Mouse (Mus musculus) bone marrow macrophage, adult 2 months (primary cell): Measurements from ENCODE around the gene Pdia3. TPM values are rescaled to one million over a fixed set of nuclear protein-coding genes. Genes with fewer than 3 reads are reported as not detected.
A peak's percentile ranks its signal among the peaks of the same experiment; 100 is the strongest.
"Not testable (repeated sequence)": the region's sequence is repeated elsewhere in the genome, so short reads cannot be mapped to it uniquely, and the experiment has no call there.

ENCODE experiments used
- H3K27ac ChIP-seq: 2 replicates; pipeline ENCODE4 v1.5.1; 2012; ENCODE audit warnings: low read depth, low read length; ENCODE audit not compliant: insufficient read depth
- H3K4me1 ChIP-seq: 2 replicates; pipeline ENCODE4 v1.6.1; 2012; ENCODE audit warnings: low read length; ENCODE audit not compliant: control insufficient read depth, insufficient read depth
- H3K4me3 ChIP-seq: 2 replicates; pipeline ENCODE4 v1.5.1; 2012; ENCODE audit warnings: mild to moderate bottlenecking, low read length, moderate library complexity; ENCODE audit not compliant: insufficient read depth
- CTCF ChIP-seq: IDR thresholded peaks from 2 replicates; pipeline ENCODE4 v1.5.1; 2012; ENCODE audit warnings: low read depth, mild to moderate bottlenecking, low read length, moderate library complexity
- POLR2A ChIP-seq: IDR thresholded peaks from 2 replicates; pipeline ENCODE4 v1.6.1; 2012; ENCODE audit warnings: mild to moderate bottlenecking, low read depth, low read length, borderline replicate concordance
- polyA plus RNA-seq: library from polyadenylated mRNA; stranded (reverse); fragments of >200 nt; gene quantifications from 2 replicates; pipeline ENCODE4 v1.2.4, GENCODE M21; 2012; ENCODE audit not compliant: missing spikeins, insufficient read depth, insufficient read length

Gene Pdia3
- polyA plus RNA-seq, 1 experiment, result 362 TPM

- H3K27ac ChIP-seq, result peak overlapping the region; percentile 78
- peaks cover 35% of the 10 kb centered on the region for H3K4me1 ChIP-seq
- TF ChIP-seq CTCF (no peak), POLR2A (no peak)
- peak overlapping the region; percentile 83 for H3K4me3 ChIP-seq
These were observed 36.0 kb downstream of the Pdia3 start for GRCm38 (mm10) chr2:121449545-121450011.

DNA sequence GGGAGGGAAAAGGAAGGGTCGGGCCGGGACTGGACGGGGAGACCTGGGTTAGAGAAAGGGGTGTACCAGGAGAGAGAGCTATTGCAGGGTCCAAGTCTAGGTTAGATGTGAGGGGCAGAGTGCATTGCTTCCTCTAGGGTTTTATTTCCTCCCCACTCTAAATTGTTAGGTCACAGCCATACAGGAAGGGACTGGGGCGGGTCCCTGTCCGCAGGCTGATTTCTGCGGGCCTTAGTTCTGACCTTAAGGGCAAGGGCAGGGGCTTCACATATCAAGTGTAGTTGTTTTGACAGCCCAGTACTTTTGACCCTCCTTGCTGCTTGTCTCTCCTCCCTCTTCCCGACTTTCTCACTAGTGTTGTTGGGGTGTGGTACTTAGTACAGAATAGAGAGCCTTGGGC lies 36.5 kb downstream of the Pdia3 start:
- Histone ChIP-seq H3K4me3 (peak overlapping the region; percentile 83), H3K27ac (peak overlapping the region; percentile 78), H3K4me1 (peaks cover 35% of the 10 kb centered on the region)
- no peak for TF ChIP-seq CTCF
- no peak for TF ChIP-seq POLR2A

DNA sequence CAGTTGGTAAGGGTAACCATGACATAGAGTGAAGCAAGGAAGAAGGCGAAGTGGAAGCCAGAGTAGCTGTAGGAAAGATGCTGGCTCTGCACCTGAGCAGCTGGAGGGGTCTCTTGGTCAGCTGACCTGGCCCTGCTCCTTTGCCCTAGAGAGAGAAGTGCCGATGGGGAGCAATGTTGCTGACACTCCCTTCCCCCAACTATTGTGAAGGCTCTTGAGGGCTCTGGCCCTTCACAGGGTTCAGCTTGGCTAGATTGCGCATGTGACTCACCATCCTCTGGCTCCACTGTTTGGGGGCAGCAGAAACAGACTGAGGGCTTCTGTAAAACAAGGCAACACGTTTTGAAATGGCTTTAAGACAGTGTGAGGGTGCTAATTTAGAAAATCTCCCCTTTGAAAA lies 38.8 kb downstream of the Pdia3 start:
- TF ChIP-seq POLR2A (no peak), CTCF (no peak)
- peak overlapping the region; percentile 51 for H3K27ac ChIP-seq
- peaks cover 32% of the 10 kb centered on the region for H3K4me1 ChIP-seq
- H3K4me3 ChIP-seq, result no peak overlapping the region

DNA sequence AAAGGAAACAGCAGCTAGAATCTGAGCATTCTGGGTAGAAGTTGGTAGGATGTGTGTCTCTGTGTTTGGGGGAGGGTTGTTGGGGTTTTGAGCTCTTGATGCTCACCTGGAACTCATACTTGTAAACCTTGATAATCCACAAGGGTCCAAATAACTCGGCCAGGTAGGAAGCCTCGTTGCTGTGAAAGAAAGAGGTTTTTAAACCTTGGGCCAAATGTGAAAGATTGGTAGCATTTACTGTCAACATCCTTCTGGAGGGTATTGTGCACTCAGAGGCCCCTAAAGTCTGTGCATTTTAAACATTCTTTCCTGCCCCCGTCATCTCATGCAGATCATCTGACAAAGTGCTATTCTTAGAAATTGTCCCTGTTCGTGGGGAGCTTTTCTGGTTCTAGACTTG lies 39.4 kb downstream of the Pdia3 start, which contains the start of gene Hypk:
Hypk (plus strand) TSS at position 301 of the 400 bp plus-strand sequence.
- H3K4me1 ChIP-seq, result peaks cover 26% of the 10 kb centered on the region

DNA sequence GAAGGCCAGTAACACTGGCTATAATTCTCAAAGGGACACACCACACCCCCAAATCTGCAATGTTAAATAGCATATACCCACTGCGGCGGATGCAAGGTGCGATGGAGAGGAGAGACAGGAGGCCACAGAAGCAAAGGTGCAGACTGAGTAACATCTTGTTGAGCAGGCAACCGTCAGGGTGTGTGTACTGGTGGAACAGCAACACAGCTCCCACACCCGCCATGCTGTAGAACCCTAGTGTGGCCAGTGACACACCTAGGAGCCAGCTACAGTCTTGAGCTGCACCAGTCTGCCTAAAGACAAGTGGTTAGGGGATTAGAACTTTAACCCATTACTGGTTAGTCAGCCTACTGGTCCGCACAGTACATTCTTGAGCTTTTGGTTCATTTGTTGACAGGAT lies 40.3 kb downstream of the Pdia3 start:
- Histone ChIP-seq H3K4me1 (peaks cover 26% of the 10 kb centered on the region), H3K27ac (no peak overlapping the region), H3K4me3 (no peak overlapping the region)
- TF ChIP-seq CTCF, result no peak
- no peak for TF ChIP-seq POLR2A

More for the DNA sequence above, 39.4 kb downstream of the Pdia3 start, which contains the start of gene Hypk:
- Histone ChIP-seq H3K27ac (peak within 1 kb of the TSS; percentile 51), H3K4me3 (no peak within 1 kb of the TSS)
- TF ChIP-seq POLR2A (no peak), CTCF (no peak)

- no peak for TF ChIP-seq CTCF
- TF ChIP-seq POLR2A, result no peak
- H3K4me1 ChIP-seq, result peaks cover 26% of the 10 kb centered on the region
- no peak overlapping the region for H3K4me3 ChIP-seq
- H3K27ac ChIP-seq, result no peak overlapping the region
These were observed 42.0 kb downstream of the Pdia3 start for GRCm38 (mm10) chr2:121455534-121455933.

DNA sequence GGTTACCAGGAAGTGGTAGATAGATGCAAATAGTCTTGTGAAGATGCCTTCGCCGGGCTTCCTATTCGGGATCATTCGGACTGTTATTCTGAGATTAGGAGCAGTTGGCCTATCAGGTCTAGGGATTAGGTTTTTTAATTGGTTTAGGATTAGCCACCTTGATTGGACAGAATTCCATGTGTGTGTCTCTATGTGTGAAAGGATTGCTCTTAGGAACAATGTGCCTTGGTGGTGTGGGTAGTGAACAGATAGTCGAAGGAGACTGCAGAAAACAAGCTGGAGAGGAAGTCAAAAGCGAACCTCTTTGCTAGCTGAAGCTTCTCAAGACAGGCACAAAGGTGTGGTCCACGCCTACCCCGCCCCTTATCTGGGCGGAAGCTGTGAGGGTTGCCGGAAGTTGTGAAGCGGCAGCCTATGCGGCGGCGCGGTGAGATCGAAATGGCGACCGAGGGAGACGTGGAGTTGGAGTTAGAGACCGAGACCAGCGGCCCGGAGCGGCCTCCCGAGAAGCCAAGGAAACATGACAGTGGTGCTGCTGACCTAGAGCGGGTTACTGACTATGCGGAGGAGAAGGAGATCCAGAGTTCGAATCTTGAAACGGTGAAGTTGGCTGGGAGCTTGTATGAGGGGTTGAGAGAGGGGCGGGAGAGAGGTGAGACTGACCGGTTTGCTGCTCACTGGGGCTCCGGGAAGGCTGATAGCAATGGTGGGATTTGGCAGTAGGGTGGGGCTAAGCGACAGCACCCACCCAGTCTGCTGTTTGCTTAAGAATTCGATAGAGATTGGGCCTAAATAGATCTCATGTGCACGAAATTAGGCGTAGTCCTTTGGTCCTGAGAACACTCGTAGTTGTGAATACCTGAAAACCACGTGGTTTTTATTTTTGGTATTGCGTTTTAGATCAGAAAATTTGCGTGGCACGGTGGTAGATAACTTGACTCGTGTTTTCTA lies 43.4 kb downstream of the Pdia3 start, which contains the start of gene Serinc4:
Serinc4 (minus strand) TSS at position 90 of the 951 bp plus-strand sequence.
- peak within 1 kb of the TSS; percentile 74 for H3K4me3 ChIP-seq

DNA sequence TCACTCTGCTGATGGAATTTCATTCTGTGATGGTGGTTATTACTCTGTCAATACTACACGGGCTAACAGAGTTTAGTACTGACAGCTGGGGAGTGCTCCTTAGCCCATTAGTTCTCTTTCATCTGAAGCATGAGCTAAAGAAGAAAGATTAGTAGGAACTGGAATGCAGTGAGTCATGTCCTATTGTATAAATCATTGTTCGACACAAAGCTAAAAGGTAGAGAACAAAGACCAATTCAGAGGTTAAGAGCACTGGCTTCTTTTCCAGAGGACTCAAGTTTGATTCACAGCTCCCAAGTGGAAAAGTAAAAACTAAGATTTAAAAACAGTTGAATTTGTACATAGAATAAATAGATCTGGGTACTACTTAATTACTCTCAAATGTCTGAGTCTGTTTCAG lies 46.5 kb downstream of the Pdia3 start:
- Histone ChIP-seq H3K4me3 (no peak overlapping the region), H3K27ac (no peak overlapping the region), H3K4me1 (peaks cover 5% of the 10 kb centered on the region)
- TF ChIP-seq POLR2A (no peak), CTCF (no peak)

More for the DNA sequence above, 43.4 kb downstream of the Pdia3 start, which contains the start of gene Serinc4:
- peaks cover 19% of the 10 kb centered on the region for H3K4me1 ChIP-seq
- H3K27ac ChIP-seq, result peak within 1 kb of the TSS; percentile 40
- TF ChIP-seq CTCF, result no peak
- TF ChIP-seq POLR2A, result no peak

DNA sequence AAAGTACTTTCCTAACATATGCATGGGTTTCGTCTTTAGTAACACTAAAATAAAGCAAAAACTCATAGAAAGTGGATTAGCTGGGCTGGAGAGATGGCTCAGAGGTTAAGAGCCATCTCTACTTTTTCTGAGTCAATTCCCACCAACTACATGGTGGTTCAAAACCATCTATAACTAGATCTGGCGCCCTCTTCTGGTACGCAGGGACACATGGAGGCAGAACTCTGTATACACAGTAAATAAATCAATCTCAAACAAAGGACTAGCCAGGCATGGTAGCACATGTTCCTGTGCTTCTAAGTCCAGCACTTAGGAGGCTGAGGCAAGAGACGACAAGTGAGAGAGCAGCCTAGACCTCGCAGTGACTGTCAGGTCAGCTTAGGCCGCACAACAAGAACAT lies 55.4 kb downstream of the Pdia3 start:
- H3K4me3 ChIP-seq, H3K27ac ChIP-seq, H3K4me1 ChIP-seq: not testable (repeated sequence)

- H3K4me3 ChIP-seq, H3K27ac ChIP-seq, H3K4me1 ChIP-seq: not testable (repeated sequence)
These were observed 59.2 kb downstream of the Pdia3 start for GRCm38 (mm10) chr2:121472783-121473182.
